Mouse (Mus musculus) C2C12 (cell line): ENCODE measurements around the gene Krt12. TPM values are rescaled to one million over a fixed set of nuclear protein-coding genes. Genes with fewer than 3 reads are reported as not detected.

Experiments
- H3K27me3 ChIP-seq: one replicate; pipeline ENCODE4 v1.6.1; 2011; ENCODE audit not compliant: control insufficient read depth, insufficient read depth, insufficient read length
- H3K36me3 ChIP-seq: one replicate; pipeline ENCODE4 v1.6.1; 2011; ENCODE audit not compliant: control insufficient read depth, insufficient read depth
- H3K4me3 ChIP-seq: one replicate; pipeline ENCODE4 v1.5.1; 2011; ENCODE audit warnings: mild to moderate bottlenecking, control low read depth; ENCODE audit not compliant: poor library complexity, insufficient read depth, severe bottlenecking
- H3K79me2 ChIP-seq: one replicate; pipeline ENCODE4 v1.6.1; 2011; ENCODE audit not compliant: control insufficient read depth, insufficient read depth
- H3K79me3 ChIP-seq: one replicate; pipeline ENCODE4 v1.6.1; 2011; ENCODE audit warnings: low read depth, control low read depth
- H3ac ChIP-seq: one replicate; pipeline ENCODE3; 2011; ENCODE audit warnings: low read depth; ENCODE audit not compliant: control insufficient read depth, insufficient read length
- CEBPB ChIP-seq: IDR thresholded peaks from one replicate; pipeline ENCODE4 v1.6.1; 2011; ENCODE audit warnings: low read depth, mild to moderate bottlenecking, control low read depth, moderate library complexity
- CTCF ChIP-seq: IDR thresholded peaks from one replicate; pipeline ENCODE4 v1.5.1; 2011; ENCODE audit not compliant: control insufficient read depth, insufficient read depth, insufficient read length
- FOSL1 ChIP-seq: IDR thresholded peaks from one replicate; pipeline ENCODE4 v1.8.0; 2011; ENCODE audit warnings: mild to moderate bottlenecking, low read length; ENCODE audit not compliant: poor library complexity, insufficient read depth, severe bottlenecking
- MAX ChIP-seq: IDR thresholded peaks from one replicate; pipeline ENCODE4 v1.6.1; 2011; ENCODE audit warnings: mild to moderate bottlenecking, control low read depth
- MYOD1 ChIP-seq: IDR thresholded peaks from one replicate; pipeline ENCODE4 v1.6.1; 2011; ENCODE audit warnings: low read depth; ENCODE audit not compliant: control insufficient read depth, insufficient read length
- MYOG ChIP-seq: IDR thresholded peaks from one replicate; pipeline ENCODE4 v1.6.1; 2011; ENCODE audit not compliant: control insufficient read depth, insufficient read length; ENCODE audit errors: extremely low read depth
- USF1 ChIP-seq: IDR thresholded peaks from one replicate; pipeline ENCODE4 v1.6.1; 2011; ENCODE audit warnings: low read depth, mild to moderate bottlenecking, control low read depth, moderate library complexity
- polyA plus RNA-seq: library from polyadenylated mRNA; unstranded; fragments of >200 nt; fragmentation: generic; extraction: Trizol; gene quantifications from one replicate; pipeline ENCODE4 v1.2.1, GENCODE M21; 2012; ENCODE audit warnings: missing spikeins

Gene Krt12
- polyA plus RNA-seq, 1 experiment: not detected

- Histone ChIP-seq H3K79me3 (no peaks in the 10 kb centered on the region), H3K27me3 (peaks cover 23% of the 10 kb centered on the region), H3K79me2 (no peaks in the 10 kb centered on the region), H3ac (no peak overlapping the region), H3K4me3 (no peak overlapping the region), H3K36me3 (no peaks in the 10 kb centered on the region)
- TF ChIP-seq FOSL1 (no peak), MYOG (no peak), MAX (no peak), USF1 (no peak), CEBPB (no peak), CTCF (no peak), MYOD1 (no peak)
These were observed 17.4 kb upstream of the Krt12 start for GRCm38 (mm10) chr11:99439465-99439864.

- Histone ChIP-seq H3K79me3 (no peaks in the 10 kb centered on the region), H3K4me3 (no peak within 1 kb of the TSS), H3K36me3 (no peaks in the 10 kb centered on the region), H3K27me3 (peaks cover 30% of the 10 kb centered on the region), H3K79me2 (no peaks in the 10 kb centered on the region), H3ac (no peak within 1 kb of the TSS)
- TF ChIP-seq MYOG: no peak
- TF ChIP-seq USF1: no peak
- TF ChIP-seq MAX: no peak
- no peak for TF ChIP-seq CTCF
- no peak for TF ChIP-seq MYOD1
These were observed 15.9 kb upstream of the Krt12 start, which contains the start of gene Krt20 for GRCm38 (mm10) chr11:99437972-99438371. Gene Krt20 (minus strand): TSS chr11:99438150.

GRCm38 (mm10) chr11:99436625-99437024, 14.6 kb upstream of the Krt12 start:
- Histone ChIP-seq H3K79me3 (no peaks in the 10 kb centered on the region), H3K4me3 (no peak overlapping the region), H3K27me3 (peaks cover 35% of the 10 kb centered on the region), H3ac (no peak overlapping the region), H3K36me3 (no peaks in the 10 kb centered on the region), H3K79me2 (no peaks in the 10 kb centered on the region)
- TF ChIP-seq CTCF: no peak
- TF ChIP-seq CEBPB: no peak
- no peak for TF ChIP-seq MYOD1
- no peak for TF ChIP-seq MYOG
- no peak for TF ChIP-seq MAX
- TF ChIP-seq USF1: no peak
- no peak for TF ChIP-seq FOSL1

GRCm38 (mm10) chr11:99430670-99431069, 8.6 kb upstream of the Krt12 start:
- Histone ChIP-seq H3K4me3 (no peak overlapping the region), H3K36me3 (no peaks in the 10 kb centered on the region), H3K79me3 (no peaks in the 10 kb centered on the region), H3K79me2 (no peaks in the 10 kb centered on the region), H3K27me3 (peaks cover 27% of the 10 kb centered on the region), H3ac (no peak overlapping the region)
- TF ChIP-seq MAX: no peak
- TF ChIP-seq MYOD1: no peak
- no peak for TF ChIP-seq FOSL1
- no peak for TF ChIP-seq CTCF
- TF ChIP-seq USF1: no peak
- no peak for TF ChIP-seq MYOG
- TF ChIP-seq CEBPB: no peak

GRCm38 (mm10) chr11:99420586-99420985, 1.5 kb downstream of the Krt12 start:
- Histone ChIP-seq H3K79me3 (no peaks in the 10 kb centered on the region), H3K36me3 (no peaks in the 10 kb centered on the region), H3ac (no peak overlapping the region), H3K27me3 (peaks cover 25% of the 10 kb centered on the region), H3K4me3 (no peak overlapping the region), H3K79me2 (no peaks in the 10 kb centered on the region)
- TF ChIP-seq FOSL1: no peak
- TF ChIP-seq CEBPB: no peak
- TF ChIP-seq CTCF: no peak
- no peak for TF ChIP-seq MYOD1
- TF ChIP-seq USF1: no peak
- TF ChIP-seq MAX: no peak
- TF ChIP-seq MYOG: no peak

GRCm38 (mm10) chr11:99417819-99418218, 4.2 kb downstream of the Krt12 start:
- TF ChIP-seq MYOG (no peak), FOSL1 (no peak), CTCF (no peak), USF1 (no peak), MYOD1 (no peak), MAX (no peak), CEBPB (no peak)
- H3K36me3 ChIP-seq: no peaks in the 10 kb centered on the region
- H3K79me2 ChIP-seq: no peaks in the 10 kb centered on the region
- H3K79me3 ChIP-seq: no peaks in the 10 kb centered on the region
- H3K4me3 ChIP-seq: no peak overlapping the region
- peaks cover 25% of the 10 kb centered on the region for H3K27me3 ChIP-seq
- H3ac ChIP-seq: no peak overlapping the region
